Mouse (Mus musculus): Measurements from ENCODE around the gene Lysmd1.

- TF ChIP-seq POLR2A (IDR thresholded peaks at IDR 0.05; ENCODE audit: low read depth, low read length) (no peak), CTCF (IDR thresholded peaks at IDR 0.05; ENCODE audit: extremely low read depth, insufficient read depth, insufficient read length, insufficient replicate concordance) (no peak)
Observed at GRCm38 (mm10) chr3:95140289-95140595, 6.4 kb downstream of the Lysmd1 start.
